Mouse (Mus musculus): ENCODE results near the gene Slc22a4.

DNA sequence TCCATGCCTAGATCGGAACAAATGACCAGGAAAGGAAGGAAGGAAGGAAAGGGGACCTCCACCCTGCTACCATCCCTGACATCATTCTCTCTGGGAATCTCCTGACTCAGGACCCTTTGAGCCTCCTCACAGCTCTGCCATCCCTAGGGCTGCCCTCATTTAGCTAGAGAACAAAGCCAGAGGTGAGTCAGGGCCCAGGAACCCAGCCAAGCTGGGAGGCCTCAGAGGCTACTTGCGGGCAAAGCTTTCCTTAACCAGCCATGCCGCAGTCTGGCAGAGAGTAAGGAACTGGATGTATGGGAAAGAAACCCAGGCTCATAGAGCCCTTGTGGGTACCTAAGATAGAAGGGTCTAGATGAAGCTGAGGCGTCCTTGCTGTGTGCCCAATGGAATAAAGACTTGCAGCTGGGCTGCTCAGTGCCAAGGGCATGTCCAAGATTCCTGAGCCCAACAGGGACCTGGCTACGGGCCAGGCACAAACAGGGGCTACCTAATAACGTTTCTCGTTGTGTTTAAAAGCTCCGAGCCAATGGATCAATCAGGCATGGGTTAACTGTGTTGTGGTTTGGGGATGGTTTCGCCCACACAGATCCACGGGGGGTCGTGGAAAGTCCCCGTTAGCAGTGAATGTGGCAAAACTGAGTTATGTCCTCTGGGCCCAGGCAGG is 34.3 kb upstream of the Slc22a4 start:
- TF ChIP-seq CTCF (IDR thresholded peaks at IDR 0.05; ENCODE audit: borderline replicate concordance, insufficient read depth, low read length) (no peak), POLR2A (IDR thresholded peaks at IDR 0.05; ENCODE audit: low read depth, low read length) (no peak)
